Mouse (Mus musculus) megakaryocyte, embryonic 14.5 days (primary cell): ENCODE measurements around the gene Pde11a. TPM values are rescaled to one million over a fixed set of nuclear protein-coding genes. Genes with fewer than 3 reads are reported as not detected.

Experiments used
- H3K27me3 ChIP-seq: replicated peaks from 2 replicates; pipeline ENCODE3; 2012; ENCODE audit warnings: inconsistent platforms
- H3K36me3 ChIP-seq: replicated peaks from 2 replicates; pipeline ENCODE3; 2012; ENCODE audit warnings: low read length, inconsistent platforms, mixed read lengths
- H3K4me1 ChIP-seq: 2 replicates; pipeline ENCODE4 v1.6.1; 2012; ENCODE audit warnings: inconsistent platforms
- H3K4me3 ChIP-seq: replicated peaks from 2 replicates; pipeline ENCODE3; 2012; ENCODE audit warnings: moderate library complexity, mild to moderate bottlenecking, inconsistent platforms
- H3K9me3 ChIP-seq: 2 replicates; pipeline ENCODE4 v1.6.1; 2012; ENCODE audit warnings: inconsistent platforms
- FLI1 ChIP-seq: IDR thresholded peaks from 2 replicates; pipeline ENCODE4 v1.6.1; 2012; ENCODE audit warnings: low read length, inconsistent platforms, mixed read lengths
- GATA1 ChIP-seq: IDR thresholded peaks from 3 replicates; pipeline ENCODE4 v1.6.1; 2012; ENCODE audit warnings: mixed read lengths, low read length, inconsistent platforms, borderline replicate concordance
- polyA plus RNA-seq: library from polyadenylated mRNA; stranded (reverse); fragments of >175 nt; gene quantifications from 2 replicates; pipeline ENCODE4 v1.2.3, GENCODE M21; 2012; ENCODE audit warnings: low replicate concordance; ENCODE audit not compliant: insufficient read depth

Pde11a gene
- polyA plus RNA-seq, 1 experiment, result not detected

GRCm38 (mm10) chr2:75953320-75953719 lies 385.3 kb downstream of the Pde11a start:
- Histone ChIP-seq H3K36me3 (no peaks in the 10 kb centered on the region), H3K27me3 (peaks cover 18% of the 10 kb centered on the region), H3K4me3 (no peak overlapping the region), H3K9me3 (no peaks in the 10 kb centered on the region; the same call in 1 of the 2 replicates), H3K4me1 (peaks cover 6% of the 10 kb centered on the region)
- TF ChIP-seq FLI1 (no peak), GATA1 (no peak)

GRCm38 (mm10) chr2:75950685-75951084 lies 387.9 kb downstream of the Pde11a start:
- H3K4me1 ChIP-seq, result peaks cover 6% of the 10 kb centered on the region
- TF ChIP-seq GATA1 (no peak), FLI1 (no peak)
- no peak overlapping the region for H3K4me3 ChIP-seq
- H3K36me3 ChIP-seq, result no peaks in the 10 kb centered on the region
- H3K9me3 ChIP-seq, result peaks cover 2% of the 10 kb centered on the region; the same call in 1 of the 2 replicates
- H3K27me3 ChIP-seq, result peaks cover 18% of the 10 kb centered on the region

Other genes starting within 250 kb of the Pde11a start
- not detected in 2 replicates for gene Cyct, start 21.7 kb upstream of the Pde11a start, polyA plus RNA-seq
- 1.2 and 5.3 TPM in 2 replicates for gene Rbm45, start 31.2 kb upstream of the Pde11a start, polyA plus RNA-seq
- gene Osbpl6, start 67.7 kb upstream of the Pde11a start, polyA plus RNA-seq, result not detected in 2 replicates